Mouse (Mus musculus): Measurements from ENCODE around the gene Ociad2. TPM values are rescaled to one million over a fixed set of nuclear protein-coding genes. Genes with fewer than 3 reads are reported as not detected.
"Not testable (repeated sequence)": the region's sequence is repeated elsewhere in the genome, so short reads cannot be mapped to it uniquely, and the experiment has no call there.

Gene Ociad2
- total RNA-seq, 2 experiments from 2014 or later: not detected

GRCm38 (mm10) chr5:73355393-73355792 is 14.6 kb upstream of the Ociad2 start:
- ATAC-seq (replicated peaks; ENCODE audit: low FRiP score, poor library complexity, severe bottlenecking): peak; percentile 54

DNA sequence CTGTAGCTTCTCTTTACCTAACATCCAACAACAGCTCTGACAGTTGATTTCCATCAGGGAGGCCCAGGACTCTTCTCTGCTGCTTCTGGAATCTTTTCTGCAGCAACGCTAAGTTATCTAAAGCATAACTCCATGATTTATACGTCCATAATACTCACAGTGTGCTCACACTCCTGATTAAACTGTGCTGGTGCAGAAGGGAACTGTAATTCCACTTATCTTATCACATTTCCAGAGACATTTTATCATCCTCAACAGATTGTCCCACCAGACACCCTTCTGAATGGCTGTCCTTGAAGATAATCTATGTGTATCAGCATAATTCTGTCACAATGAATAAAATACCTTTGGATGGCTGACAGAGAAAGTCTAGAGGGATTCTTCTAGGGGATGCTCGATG is 13.2 kb upstream of the Ociad2 start:
- ATAC-seq (replicated peaks; ENCODE audit: low FRiP score, poor library complexity, severe bottlenecking): 0 out of 2 replicates have a peak, but pooled peaks have one; percentile 8

DNA sequence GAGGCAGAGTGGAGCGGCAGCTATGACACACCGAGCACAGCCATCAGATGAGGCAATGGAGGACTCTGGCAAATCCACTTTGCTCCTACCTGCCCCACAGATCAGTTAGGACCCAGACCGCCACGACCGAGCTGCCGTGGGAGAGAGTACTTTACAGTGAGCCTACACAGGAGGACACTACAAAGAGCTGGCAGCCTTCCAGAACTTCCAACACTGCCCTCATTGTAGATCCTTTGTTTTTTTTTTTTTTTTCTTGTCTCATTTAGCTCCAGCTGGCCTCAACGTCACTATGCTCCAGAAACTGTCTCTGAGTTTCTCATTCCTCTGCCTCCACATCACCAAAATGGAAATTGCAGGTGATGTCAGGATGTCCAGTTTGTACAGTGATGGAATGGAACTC is 12.7 kb upstream of the Ociad2 start:
- ATAC-seq (replicated peaks; ENCODE audit: low FRiP score, poor library complexity, severe bottlenecking): no peak

DNA sequence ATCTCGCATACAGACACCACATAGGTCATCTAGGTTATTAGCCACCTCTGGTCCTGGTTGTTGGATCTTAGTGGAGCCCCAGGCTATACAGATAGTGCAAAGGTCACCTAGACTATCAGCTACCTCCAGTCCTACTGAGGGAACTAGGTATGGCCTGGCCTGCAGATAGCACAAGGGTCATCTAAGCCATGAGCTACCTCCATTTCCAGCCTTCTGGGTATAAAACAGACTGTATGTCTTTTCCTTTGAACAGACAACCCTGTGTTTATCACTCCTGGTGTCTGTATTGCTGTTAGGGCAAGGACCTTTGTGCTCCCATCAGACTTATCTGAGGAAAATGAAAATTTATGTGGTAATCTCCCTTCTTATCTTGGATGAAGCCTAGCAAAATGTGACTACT is 11.0 kb upstream of the Ociad2 start:
- ATAC-seq (replicated peaks; ENCODE audit: low FRiP score, poor library complexity, severe bottlenecking): no peak

DNA sequence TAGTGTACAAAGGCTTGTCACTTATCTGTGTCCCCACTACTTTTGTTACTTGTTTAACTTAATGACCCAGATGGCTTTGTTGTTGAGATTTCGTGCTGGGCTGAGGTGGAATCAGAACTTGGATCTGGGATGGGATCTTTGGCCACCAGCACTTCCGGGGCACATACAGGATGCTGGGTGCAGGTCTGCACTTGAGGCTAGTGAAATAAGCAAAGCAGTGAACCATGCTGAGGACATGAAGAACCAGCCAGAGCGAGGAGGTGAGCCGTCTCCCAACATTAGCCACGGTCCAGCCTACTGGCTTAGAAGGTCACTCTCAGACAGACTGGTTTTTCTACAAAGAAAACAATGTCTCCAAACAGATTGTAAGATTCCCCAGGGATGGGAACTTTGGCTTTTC is 8.7 kb upstream of the Ociad2 start:
- ATAC-seq (replicated peaks; ENCODE audit: low FRiP score, poor library complexity, severe bottlenecking): no peak

DNA sequence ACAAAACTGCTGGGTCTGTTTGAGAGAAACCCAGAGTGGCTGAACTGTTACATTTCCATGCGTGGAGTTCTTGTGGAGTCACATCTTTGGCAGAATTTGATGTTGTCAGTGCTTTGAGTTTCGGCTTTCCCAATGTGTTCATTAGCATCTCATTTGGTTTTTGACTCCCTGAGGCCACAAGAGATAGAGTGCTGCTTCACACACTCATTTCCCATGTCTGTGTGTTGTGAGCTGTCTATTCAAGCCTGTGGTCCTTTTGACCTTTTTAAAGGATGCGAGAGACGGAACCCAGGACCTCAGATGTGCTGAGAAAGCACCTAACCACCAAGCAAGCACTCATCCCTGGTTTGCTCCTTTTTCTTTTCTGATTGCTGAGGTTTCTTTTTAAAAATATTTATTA is 4.4 kb upstream of the Ociad2 start:
- no peak for ATAC-seq (replicated peaks; ENCODE audit: low FRiP score, poor library complexity, severe bottlenecking)

- ATAC-seq (replicated peaks; ENCODE audit: low FRiP score, poor library complexity, severe bottlenecking): no peak
Observed at GRCm38 (mm10) chr5:73344310-73344709, 3.5 kb upstream of the Ociad2 start.

GRCm38 (mm10) chr5:73342701-73343355 is 2.0 kb upstream of the Ociad2 start:
- ATAC-seq (replicated peaks; ENCODE audit: low FRiP score, poor library complexity, severe bottlenecking): no peak

DNA sequence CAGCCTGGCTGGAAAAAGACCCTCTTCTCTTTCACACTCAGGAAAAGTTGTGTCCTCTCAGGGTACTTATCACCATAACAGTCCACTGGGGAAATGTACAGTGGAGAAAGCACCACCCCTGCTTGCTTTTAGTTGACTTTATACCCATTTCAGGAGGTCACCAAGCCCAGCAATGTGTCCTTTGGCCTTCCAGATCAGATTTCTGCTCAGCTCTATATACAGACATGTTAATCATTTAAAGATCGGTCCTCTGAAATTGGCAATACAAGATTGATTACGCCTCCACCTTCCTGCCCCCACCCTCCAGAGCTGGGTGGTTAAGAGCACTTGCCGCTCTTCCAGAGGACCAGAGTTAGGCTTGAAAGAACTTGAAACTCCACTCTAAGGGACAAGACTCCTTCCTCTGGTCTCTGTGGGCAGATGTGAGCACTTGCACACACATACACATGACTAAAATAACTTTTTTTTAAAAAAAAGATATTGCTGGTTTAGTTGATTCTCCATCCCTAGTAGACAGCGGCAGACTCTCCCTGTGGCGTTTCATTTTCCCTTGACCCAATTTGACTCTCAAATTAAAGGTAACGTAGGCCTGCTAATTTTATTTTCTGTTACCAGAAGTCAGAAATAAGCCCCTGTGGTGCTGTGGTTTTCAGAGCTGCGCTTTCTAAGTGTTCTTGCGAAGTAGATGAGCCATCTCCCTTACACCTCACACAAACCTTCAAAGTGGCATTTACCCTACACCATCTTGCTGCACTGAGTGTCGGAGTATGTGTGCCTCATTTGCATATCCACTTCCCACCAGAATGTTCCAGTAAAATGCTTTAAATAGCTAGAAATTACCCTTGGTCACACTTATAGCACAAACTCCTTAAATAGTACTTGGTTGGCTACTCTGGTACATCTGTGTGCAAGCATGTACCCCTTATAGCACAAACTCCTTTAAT is 777 bp downstream of the Ociad2 start:
- no peak for ATAC-seq (replicated peaks; ENCODE audit: low FRiP score, poor library complexity, severe bottlenecking)

GRCm38 (mm10) chr5:73338832-73339163 is 2.0 kb downstream of the Ociad2 start:
- no peak for ATAC-seq (replicated peaks; ENCODE audit: low FRiP score, poor library complexity, severe bottlenecking)

DNA sequence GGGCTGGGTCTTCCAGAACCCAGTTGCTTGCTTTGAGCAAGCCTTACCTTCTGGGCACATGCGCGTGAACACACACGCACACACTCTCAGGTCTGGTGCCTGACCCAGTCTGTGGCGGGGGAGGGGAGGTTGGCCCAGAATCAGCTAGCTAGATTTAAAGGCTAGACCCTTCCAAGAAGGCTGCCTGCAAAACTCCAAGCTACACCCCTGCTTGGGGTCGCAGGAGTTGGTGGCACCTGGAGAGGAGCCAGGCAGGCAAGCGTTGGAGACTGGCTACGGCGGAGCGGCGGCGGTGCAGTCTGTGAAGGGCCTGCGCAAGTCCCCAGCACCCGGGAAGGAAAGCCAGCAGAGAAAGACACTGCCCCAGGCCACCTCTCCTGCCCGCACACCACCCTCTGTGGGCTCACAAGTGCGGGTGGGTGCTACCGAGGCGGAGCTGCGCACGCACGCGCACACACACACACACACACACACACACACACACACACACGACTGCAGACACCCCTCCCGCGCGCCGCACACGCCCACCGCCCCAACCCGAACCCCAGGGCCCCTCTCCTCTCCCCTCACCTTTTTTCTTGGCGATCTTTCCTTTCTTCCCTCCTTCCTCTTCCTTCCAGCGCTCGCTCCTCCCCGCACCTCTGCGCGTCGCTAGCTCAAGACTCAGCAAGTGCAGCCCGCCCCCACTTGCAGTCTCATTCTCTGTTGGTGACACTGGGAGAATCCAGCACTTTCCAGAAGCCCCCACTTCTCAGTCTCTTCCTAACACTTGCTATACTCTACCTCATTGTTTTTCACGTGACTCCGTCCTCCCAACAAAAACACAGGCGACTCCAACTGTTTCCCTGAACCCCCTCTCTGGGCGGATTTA is 2.6 kb downstream of the Ociad2 start:
- no peak for ATAC-seq (replicated peaks; ENCODE audit: low FRiP score, poor library complexity, severe bottlenecking)

GRCm38 (mm10) chr5:73336448-73336847 is 4.4 kb downstream of the Ociad2 start:
- no peak for ATAC-seq (replicated peaks; ENCODE audit: low FRiP score, poor library complexity, severe bottlenecking)

GRCm38 (mm10) chr5:73331002-73331401 is 9.8 kb downstream of the Ociad2 start:
- ATAC-seq (replicated peaks; ENCODE audit: low FRiP score, poor library complexity, severe bottlenecking): no peak

DNA sequence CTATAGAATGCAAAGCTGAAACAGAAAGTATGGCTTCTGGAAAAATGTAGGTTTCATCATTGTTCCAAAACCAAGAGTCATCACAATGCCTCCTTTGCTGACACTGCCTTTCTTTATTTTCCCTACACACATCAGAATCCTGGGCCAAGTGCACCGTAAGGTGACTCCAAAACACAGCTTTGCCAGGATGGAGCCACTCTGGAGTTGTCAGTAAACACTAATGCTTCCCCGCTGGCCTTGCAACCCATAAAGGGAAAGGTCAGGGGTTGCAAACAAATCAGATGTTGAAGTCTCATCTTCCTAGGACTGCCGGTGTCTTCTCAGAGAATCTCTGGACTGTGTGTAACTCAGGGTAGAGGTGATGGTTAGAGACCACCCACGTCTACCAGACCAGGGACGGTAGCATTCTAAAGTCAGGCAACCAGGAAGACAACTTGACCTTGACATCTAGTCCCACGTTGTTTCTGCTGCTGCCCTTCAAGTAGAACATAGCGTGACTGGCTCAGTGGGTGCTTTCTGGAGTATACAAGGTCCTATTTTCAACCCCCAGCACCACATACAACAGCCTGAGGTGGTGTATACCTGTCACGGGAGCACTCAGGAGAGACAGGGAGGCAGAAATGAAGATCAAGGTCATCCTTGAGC is 16.2 kb downstream of the Ociad2 start:
- ATAC-seq (replicated peaks; ENCODE audit: low FRiP score, poor library complexity, severe bottlenecking): no peak

DNA sequence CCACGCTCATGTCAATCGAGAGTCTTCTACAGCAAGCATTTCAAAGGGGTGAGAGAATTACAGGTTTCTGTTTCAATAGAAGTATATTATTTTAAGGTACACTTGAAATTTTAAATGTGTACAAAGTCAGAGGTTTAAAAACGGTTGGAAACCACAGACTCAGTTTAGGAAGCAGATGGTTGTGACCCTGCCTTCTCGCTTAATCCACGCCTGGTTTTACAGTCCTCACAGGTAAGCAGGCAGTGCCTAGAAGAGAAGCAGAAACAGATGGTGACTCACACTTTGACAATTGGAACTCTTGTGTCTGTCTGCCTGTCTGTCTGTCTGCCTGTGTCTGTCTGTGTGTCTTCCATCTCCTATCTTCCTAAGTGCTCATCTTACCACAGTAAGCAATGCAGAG is 17.2 kb downstream of the Ociad2 start:
- no peak for ATAC-seq (replicated peaks; ENCODE audit: low FRiP score, poor library complexity, severe bottlenecking)

DNA sequence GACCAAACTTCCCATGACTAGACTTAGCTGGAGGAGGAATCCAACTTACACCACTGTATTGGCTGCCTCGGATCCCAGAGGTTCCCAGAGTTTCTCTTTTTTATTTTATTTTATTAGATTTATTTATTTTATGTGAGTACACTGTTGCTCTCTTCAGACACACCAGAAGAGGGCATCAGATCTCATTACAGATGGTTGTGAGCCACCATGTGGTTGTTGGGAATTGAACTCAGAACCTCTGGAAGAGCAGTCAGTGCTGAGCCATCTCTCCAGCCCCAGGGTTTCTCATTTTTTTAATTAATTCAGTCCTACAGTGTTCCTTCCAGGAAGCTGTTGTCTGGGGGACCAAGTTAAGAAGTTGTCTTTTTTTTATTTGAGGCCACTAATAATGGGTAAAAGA is 18.1 kb downstream of the Ociad2 start:
- ATAC-seq (replicated peaks; ENCODE audit: low FRiP score, poor library complexity, severe bottlenecking): not testable (repeated sequence)

DNA sequence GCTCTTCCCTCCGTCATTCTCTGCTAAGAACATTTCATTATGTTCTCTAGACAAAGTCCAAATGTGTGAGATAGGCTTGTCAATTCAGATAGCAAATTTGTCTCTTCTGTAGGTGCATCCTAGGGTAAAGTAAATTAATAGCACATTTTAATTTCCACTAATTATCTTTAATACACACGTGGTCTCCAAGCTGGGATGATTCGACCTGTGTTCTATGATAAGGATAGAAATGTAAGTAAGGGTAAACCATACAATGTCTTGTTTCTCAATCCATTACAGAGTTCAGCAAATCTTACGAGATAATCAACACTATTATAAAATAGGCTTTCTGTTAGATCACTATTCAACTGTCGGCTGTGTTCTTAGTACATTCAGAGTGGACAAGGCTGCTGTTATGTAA is 21.5 kb downstream of the Ociad2 start:
- ATAC-seq (replicated peaks; ENCODE audit: low FRiP score, poor library complexity, severe bottlenecking): peak; percentile 50; the same call in 1 of the 2 replicates

DNA sequence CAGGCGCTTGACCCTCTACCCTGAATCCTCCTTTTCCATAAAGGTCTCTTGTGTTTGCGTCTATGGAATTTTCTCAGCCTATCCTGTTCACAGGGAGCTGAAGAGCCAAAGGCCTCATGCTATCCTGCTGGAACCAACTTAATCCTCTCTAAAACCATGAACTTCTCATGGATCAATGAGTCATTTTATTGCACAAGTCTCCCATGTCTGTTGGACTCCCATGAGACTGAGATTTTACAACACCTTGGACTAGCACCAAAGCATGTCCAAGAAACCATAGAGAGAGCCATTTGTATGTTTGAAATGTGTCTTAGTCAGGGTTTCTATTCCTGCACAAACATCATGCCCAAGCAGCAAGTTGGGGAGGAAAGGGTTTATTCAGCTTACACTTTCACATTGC is 26.2 kb downstream of the Ociad2 start:
- no peak for ATAC-seq (replicated peaks; ENCODE audit: low FRiP score, poor library complexity, severe bottlenecking)

DNA sequence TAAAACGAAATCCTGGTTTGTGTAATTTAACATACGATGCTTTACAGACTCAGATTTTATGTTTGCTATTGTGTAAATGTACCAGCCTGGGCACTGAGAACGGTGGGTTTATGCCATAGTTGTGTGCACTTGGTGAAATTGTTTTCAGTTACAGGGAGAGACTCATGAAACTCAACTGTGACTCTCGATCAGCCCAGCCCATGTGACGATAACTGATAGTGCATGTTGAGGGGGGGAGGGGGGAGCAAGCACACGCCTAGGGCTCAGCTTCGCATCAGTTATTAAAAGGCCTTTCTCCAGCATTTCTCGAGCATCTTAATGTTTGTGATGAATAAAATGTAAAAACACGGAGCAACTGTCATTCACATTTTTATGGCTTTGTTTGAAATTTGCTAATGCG is 27.2 kb downstream of the Ociad2 start:
- ATAC-seq (replicated peaks; ENCODE audit: low FRiP score, poor library complexity, severe bottlenecking): peak; percentile 74

- peak; percentile 95 for ATAC-seq (replicated peaks; ENCODE audit: low FRiP score, poor library complexity, severe bottlenecking)
Observed at GRCm38 (mm10) chr5:73311458-73311857, 29.4 kb downstream of the Ociad2 start.

Measured in erythroblast, adult 5-6 weeks (primary cell).